9 mouse cellular contexts compared by ENCODE assay signal in genomic region chrX:58019257-58019953, GRCm38 (mm10). TPM values are rescaled to one million over a fixed set of nuclear protein-coding genes. Genes with fewer than 3 reads are reported as not detected.
DNase-seq lines count a peak whose midpoint lies in the region; ATAC-seq and TF ChIP-seq lines count a peak whose summit lies in the region.
"Had no signal": no experiment of that assay in that cellular context is flagged by ENCODE, and none has a peak within 500 bp of the region (broad histone marks: within the 10 kb centered on the region; RNA-seq: fewer than 3 reads in every experiment).

No protein-coding gene starts in this region.

- no peak for TF ChIP-seq CTCF in lung, embryonic 14.5 days (IDR thresholded peaks at IDR 0.05; ENCODE audit: low read depth)
- no peak for TF ChIP-seq CTCF in olfactory bulb, adult 2 months (IDR thresholded peaks at IDR 0.05; ENCODE audit: insufficient read depth, low read depth, low read length)

- H3K4me1 ChIP-seq in lung, embryonic 14.5 days (ENCODE audit: insufficient read depth) = no peaks in the 10 kb centered on the region
- no peaks in the 10 kb centered on the region for H3K4me1 ChIP-seq in hindbrain, embryonic 16.5 days (ENCODE audit: control insufficient read depth, insufficient read depth, low read depth, low read length)
- no peaks in the 10 kb centered on the region for H3K4me1 ChIP-seq in olfactory bulb, adult 2 months (ENCODE audit: control insufficient read depth, insufficient read depth, low read length)

- no peak overlapping the region; the same call in 1 of the 2 replicates for H3K4me3 ChIP-seq in lung, embryonic 14.5 days (ENCODE audit: low read depth, low read length)
- peak overlapping the region; percentile 29 for H3K4me3 ChIP-seq in hindbrain, embryonic 16.5 days (ENCODE audit: low read length)
- H3K4me3 ChIP-seq in olfactory bulb, adult 2 months (ENCODE audit: insufficient read depth, low read depth, low read length) = peak overlapping the region; percentile 37

- peak; percentile 44; the same call in 1 of the 2 replicates for ATAC-seq in lung, embryonic 14.5 days (ENCODE audit: insufficient read depth)
- peak; percentile 79 for ATAC-seq in hindbrain, embryonic 16.5 days

- H3K27me3 ChIP-seq in lung, embryonic 14.5 days (ENCODE audit: insufficient read depth, low read length) = peaks cover 66% of the 10 kb centered on the region
- H3K27me3 ChIP-seq in hindbrain, embryonic 16.5 days (replicated peaks; ENCODE audit: control insufficient read depth, insufficient read depth, low read length) = peaks cover 9% of the 10 kb centered on the region

- H3K9ac ChIP-seq in lung, embryonic 14.5 days = no peak overlapping the region
- no peak overlapping the region; the same call in 1 of the 2 replicates for H3K9ac ChIP-seq in hindbrain, embryonic 16.5 days (ENCODE audit: low read depth, low read length)

- peak; percentile 65 to 74 for DNase-seq in cerebellum, postnatal 10 days
- no peak for DNase-seq in cerebellum, adult 8-10 months
- DNase-seq in lung, embryonic 14.5 days = peak; percentile 64
- DNase-seq in lung, adult 18-20 months = no peak
- no peak for DNase-seq in urinary bladder, adult 2 months (ENCODE audit: low spot score)
- DNase-seq in frontal cortex, postnatal 36 days (ENCODE audit: low spot score in 2 of 2) = no peak
- DNase-seq: layer of hippocampus, adult 9-11 months had no signal

- WGBS in lung, embryonic 14.5 days = 9% methylated on average over 30 of the region's 33 CpGs
- WGBS in hindbrain, embryonic 16.5 days = 20% methylated on average over 30 of the region's 33 CpGs
- 15% methylated on average over 33 of the region's 33 CpGs for WGBS in olfactory bulb, adult 2 months

- H3K27ac ChIP-seq in lung, embryonic 14.5 days (ENCODE audit: low read depth) = no peak overlapping the region
- H3K27ac ChIP-seq in hindbrain, embryonic 16.5 days (ENCODE audit: low read depth, low read length) = peak overlapping the region; percentile 25
- no peak overlapping the region for H3K27ac ChIP-seq in olfactory bulb, adult 2 months (ENCODE audit: insufficient read depth, low read depth, low read length)

- H3K36me3 ChIP-seq in lung, embryonic 14.5 days (ENCODE audit: insufficient read depth) = no peaks in the 10 kb centered on the region
- no peaks in the 10 kb centered on the region for H3K36me3 ChIP-seq in hindbrain, embryonic 16.5 days (ENCODE audit: control insufficient read depth, insufficient read depth, low read length)

- TF ChIP-seq POLR2A in olfactory bulb, adult 2 months (IDR thresholded peaks at IDR 0.05; ENCODE audit: insufficient read depth, low read depth, low read length) = no peak

- H3K4me2 ChIP-seq in lung, embryonic 14.5 days = peak overlapping the region; percentile 38
- peak overlapping the region; percentile 46 for H3K4me2 ChIP-seq in hindbrain, embryonic 16.5 days (ENCODE audit: low read length)

- H3K9me3 ChIP-seq in lung, embryonic 14.5 days (ENCODE audit: low read depth, low read length) = no peaks in the 10 kb centered on the region
- H3K9me3 ChIP-seq in hindbrain, embryonic 16.5 days (ENCODE audit: control insufficient read depth, low read length) = no peaks in the 10 kb centered on the region

RNA-seq across cellular contexts. Expression of gene Zic3, which starts 3.1 kb away (rescaled TPM):
- not detected in 2 replicates for polyA plus RNA-seq in lung, embryonic 14.5 days (2014; fragmentation: Nextera tagmentation; extraction: Ambion mirVana)
- polyA plus RNA-seq in hindbrain, embryonic 16.5 days (2015; fragmentation: Nextera tagmentation; extraction: Ambion mirVana) = 15.8 and 20.5 TPM in 2 replicates
- not detected in 2 replicates for polyA plus RNA-seq in olfactory bulb, adult 2 months (2012; ENCODE audit: insufficient read depth, insufficient read length, low replicate concordance, missing spikeins)
- polyA plus RNA-seq in urinary bladder, adult 2 months (2012; rRNA removed) = not detected in 2 replicates

Comparison
In these comparisons a context has a peak if more than half of its experiments do, and no peak if none do; other contexts are left out.
1. DNase-seq: peak in cerebellum, postnatal 10 days (2 of 2) and lung, embryonic 14.5 days (single experiment); none in cerebellum, adult 8-10 months (single experiment), lung, adult 18-20 months (0 of 2), urinary bladder, adult 2 months (single experiment) and frontal cortex, postnatal 36 days (0 of 2).
2. RNA of gene Zic3, which starts 3.1 kb away (polyA plus RNA-seq): 15.8 to 20.5 TPM in hindbrain, embryonic 16.5 days; not detected in lung, embryonic 14.5 days, not detected in olfactory bulb, adult 2 months and not detected in urinary bladder, adult 2 months; every median in the first group is over 10 times any median in the second.